Mouse (Mus musculus): Measurements from ENCODE around the gene Ptpre. TPM values are rescaled to one million over a fixed set of nuclear protein-coding genes. Genes with fewer than 3 reads are reported as not detected.
"Not testable (repeated sequence)": the region's sequence is repeated elsewhere in the genome, so short reads cannot be mapped to it uniquely, and the experiment has no call there.

Gene Ptpre
- polyA plus RNA-seq, 1 experiment = 19.7 TPM

GRCm38 (mm10) chr7:135568550-135568949, 31.3 kb downstream of the Ptpre start:
- WGBS = 86% methylated on average over 2 of the region's 2 CpGs
- Histone ChIP-seq H3K4me3 (ENCODE audit: control insufficient read depth, insufficient read depth, low read length) (no peak overlapping the region), H3K4me1 (replicated peaks; ENCODE audit: control insufficient read depth, insufficient read depth, low read length) (no peaks in the 10 kb centered on the region), H3K27ac (ENCODE audit: control insufficient read depth, insufficient read depth, low read length) (no peak overlapping the region), H3K36me3 (ENCODE audit: control insufficient read depth, insufficient read depth, low read length) (no peaks in the 10 kb centered on the region), H3K27me3 (ENCODE audit: control insufficient read depth, insufficient read depth, low read length) (no peaks in the 10 kb centered on the region)
- no peak for DNase-seq
- TF ChIP-seq CTCF (IDR thresholded peaks at IDR 0.05; ENCODE audit: borderline replicate concordance, control insufficient read depth, extremely low read depth, insufficient read depth, low read length, poor library complexity) (no peak), POLR2A (IDR thresholded peaks at IDR 0.05; ENCODE audit: control insufficient read depth, extremely low read depth, insufficient read depth, low read length, poor library complexity) (no peak)

- H3K27me3 ChIP-seq (ENCODE audit: control insufficient read depth, insufficient read depth, low read length) = no peaks in the 10 kb centered on the region
- H3K36me3 ChIP-seq (ENCODE audit: control insufficient read depth, insufficient read depth, low read length) = no peaks in the 10 kb centered on the region
- TF ChIP-seq POLR2A (IDR thresholded peaks at IDR 0.05; ENCODE audit: control insufficient read depth, extremely low read depth, insufficient read depth, low read length, poor library complexity) = no peak
- TF ChIP-seq CTCF (IDR thresholded peaks at IDR 0.05; ENCODE audit: borderline replicate concordance, control insufficient read depth, extremely low read depth, insufficient read depth, low read length, poor library complexity) = no peak
- no peaks in the 10 kb centered on the region for H3K4me1 ChIP-seq (replicated peaks; ENCODE audit: control insufficient read depth, insufficient read depth, low read length)
- no peak for DNase-seq
- no peak overlapping the region for H3K27ac ChIP-seq (ENCODE audit: control insufficient read depth, insufficient read depth, low read length)
- H3K4me3 ChIP-seq (ENCODE audit: control insufficient read depth, insufficient read depth, low read length) = no peak overlapping the region
Measured at GRCm38 (mm10) chr7:135571392-135571791, 34.1 kb downstream of the Ptpre start.

DNA sequence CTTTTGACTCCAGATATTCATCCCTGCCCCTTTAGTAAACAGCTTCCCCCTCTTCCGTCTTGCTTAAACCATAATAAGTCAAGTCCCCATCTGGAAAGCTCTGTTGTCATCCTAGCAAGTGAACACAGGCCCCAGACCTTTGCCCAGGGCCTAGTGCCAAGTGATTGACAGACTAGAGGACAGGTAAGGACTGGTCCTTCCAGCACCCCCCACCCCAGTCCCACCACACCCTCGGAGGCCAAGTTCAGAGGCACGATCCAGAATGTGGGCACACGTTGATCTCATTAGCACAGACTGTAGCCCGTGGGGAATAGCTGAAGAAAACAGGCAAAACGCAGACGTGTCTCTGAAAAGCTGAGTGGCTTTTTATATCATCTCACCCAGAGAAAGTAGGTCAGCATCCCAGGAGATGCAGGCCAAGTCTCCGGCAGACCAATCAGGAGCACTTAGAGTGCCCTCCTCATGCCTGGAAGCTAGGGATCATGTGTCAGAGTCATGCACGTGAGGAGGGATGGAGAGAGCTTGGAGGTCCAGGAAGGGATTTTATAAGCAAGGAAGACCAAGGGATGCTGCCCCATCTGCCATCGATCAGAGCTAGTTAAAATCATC, 34.8 kb downstream of the Ptpre start:
- Histone ChIP-seq H3K27ac (ENCODE audit: control insufficient read depth, insufficient read depth, low read length) (no peak overlapping the region), H3K36me3 (ENCODE audit: control insufficient read depth, insufficient read depth, low read length) (no peaks in the 10 kb centered on the region), H3K4me3 (ENCODE audit: control insufficient read depth, insufficient read depth, low read length) (no peak overlapping the region), H3K4me1 (replicated peaks; ENCODE audit: control insufficient read depth, insufficient read depth, low read length) (no peaks in the 10 kb centered on the region), H3K27me3 (ENCODE audit: control insufficient read depth, insufficient read depth, low read length) (no peaks in the 10 kb centered on the region)
- no peak for TF ChIP-seq POLR2A (IDR thresholded peaks at IDR 0.05; ENCODE audit: control insufficient read depth, extremely low read depth, insufficient read depth, low read length, poor library complexity)
- no peak for TF ChIP-seq CTCF (IDR thresholded peaks at IDR 0.05; ENCODE audit: borderline replicate concordance, control insufficient read depth, extremely low read depth, insufficient read depth, low read length, poor library complexity)
- WGBS = 94% methylated on average over 10 of the region's 10 CpGs
- no peak for DNase-seq

GRCm38 (mm10) chr7:135575319-135576069, 38.2 kb downstream of the Ptpre start:
- H3K27ac ChIP-seq (ENCODE audit: control insufficient read depth, insufficient read depth, low read length); H3K36me3 ChIP-seq (ENCODE audit: control insufficient read depth, insufficient read depth, low read length); H3K27me3 ChIP-seq (ENCODE audit: control insufficient read depth, insufficient read depth, low read length); H3K4me3 ChIP-seq (ENCODE audit: control insufficient read depth, insufficient read depth, low read length); H3K4me1 ChIP-seq (replicated peaks; ENCODE audit: control insufficient read depth, insufficient read depth, low read length); DNase-seq: not testable (repeated sequence)
- 83% methylated on average over 7 of the region's 7 CpGs for WGBS

GRCm38 (mm10) chr7:135576329-135576728, 39.0 kb downstream of the Ptpre start:
- no peak for TF ChIP-seq CTCF (IDR thresholded peaks at IDR 0.05; ENCODE audit: borderline replicate concordance, control insufficient read depth, extremely low read depth, insufficient read depth, low read length, poor library complexity)
- TF ChIP-seq POLR2A (IDR thresholded peaks at IDR 0.05; ENCODE audit: control insufficient read depth, extremely low read depth, insufficient read depth, low read length, poor library complexity) = no peak
- no peak for DNase-seq
- no peak overlapping the region for H3K4me3 ChIP-seq (ENCODE audit: control insufficient read depth, insufficient read depth, low read length)
- H3K27me3 ChIP-seq (ENCODE audit: control insufficient read depth, insufficient read depth, low read length) = no peaks in the 10 kb centered on the region
- 82% methylated on average over 3 of the region's 3 CpGs for WGBS
- H3K36me3 ChIP-seq (ENCODE audit: control insufficient read depth, insufficient read depth, low read length) = no peaks in the 10 kb centered on the region
- H3K27ac ChIP-seq (ENCODE audit: control insufficient read depth, insufficient read depth, low read length) = no peak overlapping the region
- H3K4me1 ChIP-seq (replicated peaks; ENCODE audit: control insufficient read depth, insufficient read depth, low read length) = peaks cover 9% of the 10 kb centered on the region

DNA sequence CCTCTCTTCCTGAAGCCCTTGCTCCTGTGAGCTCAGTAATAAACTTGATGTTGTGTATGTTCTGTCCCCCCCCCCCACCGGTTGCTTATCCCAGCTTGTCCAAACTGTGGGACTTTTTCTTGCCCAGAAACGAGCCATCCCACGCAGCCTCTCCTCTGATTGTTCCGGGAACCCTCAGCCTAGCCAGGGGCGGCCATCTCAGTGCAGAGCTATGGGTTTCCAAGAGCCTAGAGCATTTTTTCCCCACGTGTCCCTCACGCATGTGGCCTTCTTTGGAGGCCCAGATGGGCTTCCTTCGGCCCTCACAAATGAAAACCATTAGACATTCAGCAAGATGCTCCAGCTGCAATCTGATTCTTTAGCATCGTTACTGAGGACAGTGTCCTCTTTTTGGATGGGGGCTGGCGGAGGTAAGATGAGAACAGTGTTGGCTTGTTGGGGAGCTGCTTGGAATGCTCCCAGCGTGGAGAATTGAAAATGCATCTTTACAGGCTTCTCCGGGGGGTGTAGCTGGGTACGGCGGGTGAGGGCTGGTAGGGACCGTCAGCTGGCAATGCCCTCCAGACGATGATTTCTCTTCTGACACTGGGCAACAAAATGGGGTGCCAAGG, 41.5 kb downstream of the Ptpre start:
- Histone ChIP-seq H3K4me1 (replicated peaks; ENCODE audit: control insufficient read depth, insufficient read depth, low read length) (peaks cover 15% of the 10 kb centered on the region), H3K36me3 (ENCODE audit: control insufficient read depth, insufficient read depth, low read length) (no peaks in the 10 kb centered on the region), H3K4me3 (ENCODE audit: control insufficient read depth, insufficient read depth, low read length) (no peak overlapping the region), H3K27ac (ENCODE audit: control insufficient read depth, insufficient read depth, low read length) (no peak overlapping the region), H3K27me3 (ENCODE audit: control insufficient read depth, insufficient read depth, low read length) (no peaks in the 10 kb centered on the region)
- no peak for DNase-seq
- 89% methylated on average over 16 of the region's 16 CpGs for WGBS
- TF ChIP-seq POLR2A (IDR thresholded peaks at IDR 0.05; ENCODE audit: control insufficient read depth, extremely low read depth, insufficient read depth, low read length, poor library complexity) (no peak), CTCF (IDR thresholded peaks at IDR 0.05; ENCODE audit: borderline replicate concordance, control insufficient read depth, extremely low read depth, insufficient read depth, low read length, poor library complexity) (no peak)
